Mouse (Mus musculus) midbrain, embryonic 11.5 days (tissue): Measurements from ENCODE around the gene Tspo. TPM values are rescaled to one million over a fixed set of nuclear protein-coding genes. Genes with fewer than 3 reads are reported as not detected.

ENCODE experiments used
- microRNA-seq: library from miRNA; unstranded; fragments of <30 nt; microRNA quantifications from one replicate; pipeline ENCODE4, GENCODE M21; 2017
- polyA plus RNA-seq: library from polyadenylated mRNA; unstranded; fragments of >200 nt; fragmentation: Nextera tagmentation; extraction: Ambion mirVana; gene quantifications from 2 replicates; pipeline ENCODE4 v1.2.1, GENCODE M21; 2014

Gene Tspo
- polyA plus RNA-seq, 1 experiment from 2014 or later: 27.8 TPM

Small RNAs within 50 kb of the gene (microRNA-seq; reads per million reads assigned to microRNA genes)
- not detected for gene Gm24575

Other genes starting within 250 kb of the Tspo start
- 36.1 and 37.9 TPM in 2 replicates for gene Arfgap3, start 213.3 kb upstream of the Tspo start, polyA plus RNA-seq
- gene Pacsin2, start 99.0 kb upstream of the Tspo start, polyA plus RNA-seq: 36.3 and 36.5 TPM in 2 replicates
- 32.2 and 34.6 TPM in 2 replicates for gene Ttll1, start 52.7 kb upstream of the Tspo start, polyA plus RNA-seq
- 2.3 and 2.8 TPM in 2 replicates for gene Bik, start 36.7 kb upstream of the Tspo start, polyA plus RNA-seq
- 36.6 and 39.1 TPM in 2 replicates for gene Mcat, start 195 bp downstream of the Tspo start, polyA plus RNA-seq
- gene Ttll12, start 31.6 kb downstream of the Tspo start, polyA plus RNA-seq: 46.5 and 46.9 TPM in 2 replicates
- 27.8 and 31.4 TPM in 2 replicates for gene Scube1, start 161.4 kb downstream of the Tspo start, polyA plus RNA-seq
- 6.3 and 8.0 TPM in 2 replicates for gene Mpped1, start 215.9 kb downstream of the Tspo start, polyA plus RNA-seq